Mouse (Mus musculus): ENCODE data around the gene Cpn2. TPM values are rescaled to one million over a fixed set of nuclear protein-coding genes. Genes with fewer than 3 reads are reported as not detected.

The Cpn2 gene
- polyA plus RNA-seq, 1 experiment, result not detected

GRCm38 (mm10) chr16:30234636-30235546 is 32.4 kb downstream of the Cpn2 start:
- WGBS, result 53% methylated on average over 12 of the region's 12 CpGs
- Histone ChIP-seq H3K4me1 (ENCODE audit: control insufficient read depth, insufficient read depth, insufficient read length) (peaks cover 15% of the 10 kb centered on the region), H3K27ac (ENCODE audit: insufficient read depth, low read length) (no peak overlapping the region), H3K27me3 (ENCODE audit: control insufficient read depth, insufficient read depth, low read length) (no peaks in the 10 kb centered on the region), H3K4me3 (ENCODE audit: extremely low read depth, insufficient read depth, insufficient read length) (no peak overlapping the region), H3K36me3 (ENCODE audit: control insufficient read depth, insufficient read depth, low read length) (no peaks in the 10 kb centered on the region)
- no peak for DNase-seq (ENCODE audit: low read depth in 1 of 2, low spot score in 2 of 2)
- TF ChIP-seq CTCF (IDR thresholded peaks at IDR 0.05; ENCODE audit: extremely low read depth, insufficient read depth, insufficient read length, insufficient replicate concordance) (no peak), POLR2A (IDR thresholded peaks at IDR 0.05; ENCODE audit: low read depth, low read length) (no peak)

DNA sequence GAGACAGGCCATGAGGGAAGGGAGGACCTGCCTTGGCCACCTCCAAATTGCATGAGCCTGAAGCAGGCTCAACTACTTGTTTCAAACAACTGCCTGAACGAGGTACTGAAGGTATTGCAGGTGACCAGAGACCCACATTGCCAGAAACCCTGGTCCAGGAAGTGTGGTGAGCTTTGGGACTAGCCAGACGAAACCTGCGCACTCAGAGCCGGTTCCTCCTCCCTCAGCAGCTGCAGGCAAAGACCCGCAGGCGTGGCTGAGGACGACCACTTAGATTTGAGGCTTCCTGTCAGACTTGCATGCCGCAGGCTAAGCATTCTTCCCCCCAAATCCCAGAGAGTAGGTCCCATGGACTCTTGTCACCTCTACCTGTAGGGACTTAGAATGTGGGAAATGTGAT is 33.2 kb downstream of the Cpn2 start:
- WGBS, result 17% methylated on average over 8 of the region's 8 CpGs

DNA sequence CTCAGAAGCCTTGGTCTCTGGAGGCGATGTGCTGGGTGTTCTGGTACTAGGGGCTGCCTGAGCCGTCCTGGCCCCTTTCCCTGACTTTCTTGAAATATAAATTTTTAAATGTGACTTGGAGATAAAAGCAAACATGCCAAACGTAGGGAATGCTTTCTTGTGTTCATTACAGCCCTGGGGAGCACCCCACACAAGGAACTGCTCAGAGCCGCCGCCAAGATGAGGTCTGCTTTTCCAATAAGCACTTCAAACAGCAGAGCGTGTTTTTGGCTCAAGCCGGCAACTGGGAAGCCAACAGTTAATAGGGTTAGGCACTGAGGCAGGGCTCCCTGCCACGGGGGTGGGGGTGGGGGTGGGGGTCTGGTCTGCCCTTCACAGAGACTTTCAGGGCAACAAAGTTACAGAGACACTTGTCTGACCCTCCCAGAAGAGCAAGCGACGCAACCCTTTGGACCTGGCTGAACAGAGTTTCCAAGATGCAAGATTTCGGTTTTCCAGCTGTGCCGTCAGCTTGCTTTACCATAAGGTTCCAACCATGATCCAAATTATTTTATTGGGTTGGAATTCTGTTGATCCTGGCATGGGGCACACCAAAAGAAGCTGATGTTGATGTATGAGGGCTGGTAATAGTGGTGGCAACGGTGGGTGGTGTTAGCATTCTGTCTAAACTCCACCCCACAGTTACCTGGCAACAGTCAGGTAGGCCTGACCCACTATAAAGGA is 35.3 kb downstream of the Cpn2 start:
- DNase-seq (ENCODE audit: low read depth in 1 of 2, low spot score in 2 of 2), result no peak
- WGBS, result 82% methylated on average over 13 of the region's 13 CpGs
- H3K27me3 ChIP-seq (ENCODE audit: control insufficient read depth, insufficient read depth, low read length), result no peaks in the 10 kb centered on the region
- H3K36me3 ChIP-seq (ENCODE audit: control insufficient read depth, insufficient read depth, low read length), result no peaks in the 10 kb centered on the region
- no peak for TF ChIP-seq POLR2A (IDR thresholded peaks at IDR 0.05; ENCODE audit: low read depth, low read length)
- TF ChIP-seq CTCF (IDR thresholded peaks at IDR 0.05; ENCODE audit: extremely low read depth, insufficient read depth, insufficient read length, insufficient replicate concordance), result no peak
- H3K27ac ChIP-seq (ENCODE audit: insufficient read depth, low read length), result no peak overlapping the region
- peaks cover 18% of the 10 kb centered on the region for H3K4me1 ChIP-seq (ENCODE audit: control insufficient read depth, insufficient read depth, insufficient read length)
- H3K4me3 ChIP-seq (ENCODE audit: extremely low read depth, insufficient read depth, insufficient read length), result no peak overlapping the region

More for the DNA sequence above, 33.2 kb downstream of the Cpn2 start:
- TF ChIP-seq CTCF (IDR thresholded peaks at IDR 0.05; ENCODE audit: extremely low read depth, insufficient read depth, insufficient read length, insufficient replicate concordance), result no peak
- TF ChIP-seq POLR2A (IDR thresholded peaks at IDR 0.05; ENCODE audit: low read depth, low read length), result no peak
- H3K27me3 ChIP-seq (ENCODE audit: control insufficient read depth, insufficient read depth, low read length), result no peaks in the 10 kb centered on the region
- H3K4me1 ChIP-seq (ENCODE audit: control insufficient read depth, insufficient read depth, insufficient read length), result peaks cover 15% of the 10 kb centered on the region
- DNase-seq (ENCODE audit: low read depth in 1 of 2, low spot score in 2 of 2), result peak; percentile 23 to 28
- peak overlapping the region; percentile 61 for H3K27ac ChIP-seq (ENCODE audit: insufficient read depth, low read length)
- H3K4me3 ChIP-seq (ENCODE audit: extremely low read depth, insufficient read depth, insufficient read length), result no peak overlapping the region
- no peaks in the 10 kb centered on the region for H3K36me3 ChIP-seq (ENCODE audit: control insufficient read depth, insufficient read depth, low read length)

DNA sequence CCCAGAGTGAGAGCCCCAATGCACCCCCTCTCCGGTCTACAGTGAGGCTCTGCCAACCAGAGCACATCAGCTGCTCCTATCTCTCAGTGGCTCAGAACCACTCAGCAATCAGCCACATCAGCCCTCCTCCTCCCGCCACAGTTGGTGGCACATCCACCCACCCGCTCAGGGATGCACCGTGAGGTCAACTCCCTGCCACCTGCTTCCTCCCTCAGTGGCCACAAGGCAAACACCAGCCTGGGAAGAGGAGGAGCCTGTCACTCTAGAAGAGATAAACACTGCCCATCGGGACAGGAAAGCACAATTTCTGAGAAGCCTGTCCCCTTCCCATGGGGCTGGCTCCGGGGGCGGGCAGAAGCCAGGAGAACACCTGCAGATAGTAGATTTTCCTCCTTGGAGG is 39.9 kb downstream of the Cpn2 start:
- Histone ChIP-seq H3K4me1 (ENCODE audit: control insufficient read depth, insufficient read depth, insufficient read length) (peaks cover 6% of the 10 kb centered on the region; the same call in 1 of the 2 replicates), H3K4me3 (ENCODE audit: extremely low read depth, insufficient read depth, insufficient read length) (no peak overlapping the region), H3K36me3 (ENCODE audit: control insufficient read depth, insufficient read depth, low read length) (no peaks in the 10 kb centered on the region), H3K27me3 (ENCODE audit: control insufficient read depth, insufficient read depth, low read length) (no peaks in the 10 kb centered on the region), H3K27ac (ENCODE audit: insufficient read depth, low read length) (no peak overlapping the region)
- 4% methylated on average over 7 of the region's 7 CpGs for WGBS
- TF ChIP-seq CTCF (IDR thresholded peaks at IDR 0.05; ENCODE audit: extremely low read depth, insufficient read depth, insufficient read length, insufficient replicate concordance) (no peak), POLR2A (IDR thresholded peaks at IDR 0.05; ENCODE audit: low read depth, low read length) (no peak)
- DNase-seq (ENCODE audit: low read depth in 1 of 2, low spot score in 2 of 2), result peak; percentile 41 to 52

DNA sequence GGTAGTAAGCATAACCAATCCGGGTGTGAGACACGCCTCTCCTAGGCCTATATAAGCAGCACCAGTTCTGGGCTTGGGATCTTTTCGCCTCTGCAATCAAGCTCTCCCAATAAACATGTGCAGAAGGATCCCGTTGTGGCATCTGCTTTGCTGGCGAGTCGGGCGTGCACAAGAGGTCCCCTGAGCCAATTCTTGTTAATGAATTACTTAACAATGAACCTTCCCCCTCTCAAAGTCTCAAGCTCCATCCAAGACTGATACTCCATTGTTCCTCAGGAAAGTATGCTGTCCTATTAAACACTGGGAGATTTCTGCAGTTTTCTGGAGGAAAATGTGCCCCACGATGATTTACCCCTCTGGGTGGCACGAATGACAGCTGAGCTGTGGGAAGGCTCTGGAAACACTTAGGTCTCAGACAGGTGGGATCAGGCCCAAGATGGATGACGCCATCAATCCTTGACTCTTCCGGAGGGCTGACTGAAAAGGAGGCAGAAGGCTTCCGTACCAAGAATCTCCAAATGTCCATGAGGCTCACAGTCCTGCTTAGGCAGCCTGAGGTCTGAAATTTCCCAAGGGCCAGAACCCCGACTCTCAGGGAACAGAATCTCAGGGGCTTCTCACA is 46.0 kb downstream of the Cpn2 start:
- no peaks in the 10 kb centered on the region for H3K4me1 ChIP-seq (ENCODE audit: control insufficient read depth, insufficient read depth, insufficient read length)
- WGBS, result 87% methylated on average over 13 of the region's 13 CpGs
- H3K36me3 ChIP-seq (ENCODE audit: control insufficient read depth, insufficient read depth, low read length), result no peaks in the 10 kb centered on the region
- H3K4me3 ChIP-seq (ENCODE audit: extremely low read depth, insufficient read depth, insufficient read length), result no peak overlapping the region
- TF ChIP-seq POLR2A (IDR thresholded peaks at IDR 0.05; ENCODE audit: low read depth, low read length) (no peak), CTCF (IDR thresholded peaks at IDR 0.05; ENCODE audit: extremely low read depth, insufficient read depth, insufficient read length, insufficient replicate concordance) (no peak)
- no peak overlapping the region for H3K27ac ChIP-seq (ENCODE audit: insufficient read depth, low read length)
- no peaks in the 10 kb centered on the region for H3K27me3 ChIP-seq (ENCODE audit: control insufficient read depth, insufficient read depth, low read length)
- DNase-seq (ENCODE audit: low read depth in 1 of 2, low spot score in 2 of 2), result no peak

- Histone ChIP-seq H3K4me1 (ENCODE audit: control insufficient read depth, insufficient read depth, insufficient read length) (no peaks in the 10 kb centered on the region), H3K27ac (ENCODE audit: insufficient read depth, low read length) (no peak overlapping the region), H3K4me3 (ENCODE audit: extremely low read depth, insufficient read depth, insufficient read length) (no peak overlapping the region), H3K27me3 (ENCODE audit: control insufficient read depth, insufficient read depth, low read length) (no peaks in the 10 kb centered on the region), H3K36me3 (ENCODE audit: control insufficient read depth, insufficient read depth, low read length) (no peaks in the 10 kb centered on the region)
- DNase-seq (ENCODE audit: low read depth in 1 of 2, low spot score in 2 of 2), result no peak
- TF ChIP-seq POLR2A (IDR thresholded peaks at IDR 0.05; ENCODE audit: low read depth, low read length) (no peak), CTCF (IDR thresholded peaks at IDR 0.05; ENCODE audit: extremely low read depth, insufficient read depth, insufficient read length, insufficient replicate concordance) (no peak)
- 77% methylated on average over 2 of the region's 2 CpGs for WGBS
Measured at GRCm38 (mm10) chr16:30215811-30216210, 51.5 kb downstream of the Cpn2 start.
